Mouse (Mus musculus) skeletal muscle tissue, postnatal 0 days (tissue): ENCODE results near the gene Mettl5. TPM values are rescaled to one million over a fixed set of nuclear protein-coding genes. Genes with fewer than 3 reads are reported as not detected.

Experiments
- polyA plus RNA-seq: library from polyadenylated mRNA; unstranded; fragments of >200 nt; fragmentation: Nextera tagmentation; extraction: Ambion mirVana; gene quantifications from 2 replicates; pipeline ENCODE4 v1.2.1, GENCODE M21; 2015

Mettl5 gene
- polyA plus RNA-seq: 31.6 and 33.3 TPM in 2 replicates

DNA sequence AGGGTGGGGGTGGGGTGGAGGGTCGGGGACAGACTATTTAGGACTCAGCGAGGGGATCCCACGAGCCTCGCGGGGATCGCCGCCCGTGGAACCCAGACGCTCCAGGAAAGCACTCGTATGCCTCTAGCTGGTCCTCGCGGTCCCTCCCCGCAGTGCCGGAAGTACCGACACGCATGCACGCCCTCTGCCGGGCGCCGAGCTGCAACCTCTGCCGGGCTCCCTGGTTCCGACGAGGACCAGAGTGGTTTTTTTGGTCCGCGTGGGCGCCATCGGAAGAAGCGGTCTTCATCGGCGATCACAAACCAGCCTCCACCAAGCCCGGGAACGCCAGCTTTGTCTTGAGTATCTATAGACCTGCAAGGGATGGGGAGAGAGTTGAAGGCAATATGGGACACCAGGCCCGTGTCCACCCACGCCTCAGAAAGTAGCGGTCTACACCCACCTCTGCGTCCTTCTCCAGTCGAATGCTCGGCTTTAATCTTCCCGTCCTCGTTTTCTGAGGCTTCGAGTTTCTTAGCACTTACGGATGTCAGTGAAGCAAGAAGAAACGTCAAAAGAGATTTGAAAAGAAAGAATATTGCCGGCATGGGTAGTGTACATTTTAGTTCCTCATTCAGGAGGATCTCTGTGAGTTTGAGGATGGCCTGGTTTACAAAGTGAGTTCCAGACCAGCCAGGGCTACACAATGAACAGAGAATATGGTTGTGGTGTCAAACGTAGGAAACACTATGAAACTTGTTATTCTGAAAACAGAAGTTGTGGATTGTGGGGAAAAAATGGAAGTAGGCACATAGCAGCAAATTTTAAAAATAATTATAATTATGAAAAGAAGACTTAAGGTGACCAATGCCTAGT lies at the start of gene Mettl5:
Gene Mettl5 (minus strand): TSS at position 165 of the 855 bp plus-strand sequence.

GRCm38 (mm10) chr2:69897039-69897617 lies 11.7 kb upstream of the Mettl5 start, which contains the start of gene Ubr3:
Ubr3 (plus strand) TSS chr2:69897246.

GRCm38 (mm10) chr2:69861485-69862091 lies 23.8 kb downstream of the Mettl5 start, which contains the start of gene Ssb:
Ssb (plus strand) TSS chr2:69861562.

DNA sequence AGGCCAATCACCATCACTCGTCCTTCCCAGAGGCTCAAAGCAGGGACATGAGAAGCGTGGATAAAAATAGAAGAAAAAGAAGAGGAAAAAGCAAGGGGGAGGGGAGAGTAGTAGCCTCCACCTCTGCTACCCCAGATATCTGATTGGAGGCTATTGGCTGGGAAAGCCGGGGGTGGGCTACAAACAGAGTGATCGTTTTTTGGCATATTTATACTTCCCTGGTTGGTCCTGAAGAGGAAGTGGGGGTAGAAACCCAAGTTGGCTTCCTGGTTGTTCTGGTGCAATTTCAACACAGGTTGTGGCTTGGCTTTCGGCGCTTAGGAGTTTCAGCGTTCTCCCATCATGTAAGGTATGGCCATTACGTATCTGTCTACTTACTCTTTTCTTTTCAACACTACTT lies 63.7 kb downstream of the Mettl5 start, which contains the start of gene Klhl23:
Gene Klhl23 (plus strand): TSS at position 234 of the 400 bp plus-strand sequence.

Other genes with a start within 250 kb of the Mettl5 start
- 10.9 and 11.5 TPM in 2 replicates for gene Bbs5, start 238.4 kb downstream of the Mettl5 start, polyA plus RNA-seq
- 254 and 281 TPM in 2 replicates for gene Klhl41, start 215.5 kb downstream of the Mettl5 start, polyA plus RNA-seq
- 11.2 and 12.9 TPM in 2 replicates for gene Fastkd1, start 172.1 kb downstream of the Mettl5 start, polyA plus RNA-seq
- gene Ppig, start 163.1 kb downstream of the Mettl5 start, polyA plus RNA-seq: 84.2 and 89.0 TPM in 2 replicates
- gene Ccdc173, start 96.0 kb downstream of the Mettl5 start, polyA plus RNA-seq: 0.73 and 0.83 TPM in 2 replicates
- 13.2 and 14.3 TPM in 2 replicates for gene Phospho2, start 96.0 kb downstream of the Mettl5 start, polyA plus RNA-seq
- 15.7 and 18.1 TPM in 2 replicates for gene Klhl23, start 63.7 kb downstream of the Mettl5 start, polyA plus RNA-seq
- 152 and 161 TPM in 2 replicates for gene Ssb, start 24.1 kb downstream of the Mettl5 start, polyA plus RNA-seq
- gene Ubr3, start 11.6 kb upstream of the Mettl5 start, polyA plus RNA-seq: 12.5 and 16.9 TPM in 2 replicates
- 0.05 TPM in 2 replicates for gene Myo3b, start 153.5 kb upstream of the Mettl5 start, polyA plus RNA-seq